Mouse (Mus musculus): Measurements from ENCODE around the gene Arhgap24. TPM values are rescaled to one million over a fixed set of nuclear protein-coding genes. Genes with fewer than 3 reads are reported as not detected.
A peak's percentile ranks its signal among the peaks of the same experiment; 100 is the strongest.
"Not testable (repeated sequence)": the region's sequence is repeated elsewhere in the genome, so short reads cannot be mapped to it uniquely, and the experiment has no call there.

Gene Arhgap24
- total RNA-seq, 2 experiments from 2014 or later = 5.9 to 6.1 TPM

DNA sequence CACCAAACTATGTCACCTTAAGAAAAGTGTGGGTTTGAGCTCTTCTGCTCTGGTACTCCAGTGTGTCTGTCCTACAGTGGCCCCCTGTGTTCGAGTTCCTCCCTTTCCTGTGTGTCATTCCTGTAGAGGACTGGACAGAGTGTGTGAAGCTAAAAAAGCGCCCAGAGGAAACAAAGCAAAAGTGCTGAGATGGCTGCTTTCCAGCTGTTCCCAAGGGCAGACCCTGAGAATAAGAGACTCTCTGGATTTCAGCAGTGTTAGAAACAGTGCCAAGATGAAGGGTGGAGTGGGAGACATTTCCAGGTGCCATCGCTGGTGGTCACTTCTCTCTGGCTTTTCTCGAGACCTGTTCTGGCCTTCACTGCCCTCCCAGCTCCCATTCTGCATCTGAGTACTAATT, 366.7 kb downstream of the Arhgap24 start:
- no peak for DNase-seq (ENCODE audit: extremely low spot score in 1 of 2, low spot score in 2 of 2)
- no peak overlapping the region; the same call in 1 of the 2 replicates for H3K27ac ChIP-seq
- no peak overlapping the region for H3K4me3 ChIP-seq
- no peak for TF ChIP-seq CTCF (IDR thresholded peaks at IDR 0.05)
- intact Hi-C loops (cut with DNase I) = no loop called here

GRCm38 (mm10) chr5:102851761-102852160, 370.6 kb downstream of the Arhgap24 start:
- no peak overlapping the region for H3K4me3 ChIP-seq
- intact Hi-C loops (cut with DNase I) = no loop called here
- DNase-seq (ENCODE audit: extremely low spot score in 1 of 2, low spot score in 2 of 2) = no peak
- no peak for TF ChIP-seq CTCF (IDR thresholded peaks at IDR 0.05)
- no peak overlapping the region for H3K27ac ChIP-seq

- H3K27ac ChIP-seq = no peak overlapping the region
- intact Hi-C loops (cut with DNase I) = no loop called here
- TF ChIP-seq CTCF (IDR thresholded peaks at IDR 0.05) = no peak
- no peak for DNase-seq (ENCODE audit: extremely low spot score in 1 of 2, low spot score in 2 of 2)
- H3K4me3 ChIP-seq = no peak overlapping the region
Observed at GRCm38 (mm10) chr5:102853750-102854149, 372.6 kb downstream of the Arhgap24 start.

DNA sequence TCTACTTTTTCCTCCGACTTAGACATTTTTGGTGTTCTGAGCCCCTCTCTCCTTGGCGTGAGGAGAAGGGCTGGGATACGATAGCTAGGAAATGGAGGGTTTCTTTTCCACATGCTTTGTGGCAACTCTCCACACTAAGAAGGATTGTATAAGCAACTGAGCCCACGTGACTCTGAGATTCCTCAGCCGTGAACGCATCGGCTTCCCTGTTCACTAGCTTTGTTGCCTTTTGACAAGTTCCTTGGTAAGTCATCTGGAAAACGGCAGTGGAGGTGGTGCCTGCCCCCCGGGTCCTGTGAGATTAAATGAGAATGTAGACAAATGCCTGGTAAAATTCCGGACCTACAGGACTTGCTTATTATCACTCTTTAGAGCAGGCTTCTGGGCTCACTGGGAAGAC, 374.6 kb downstream of the Arhgap24 start:
- TF ChIP-seq CTCF (IDR thresholded peaks at IDR 0.05) = no peak
- intact Hi-C loops (cut with DNase I) = no loop called here
- H3K27ac ChIP-seq = no peak overlapping the region
- DNase-seq (ENCODE audit: extremely low spot score in 1 of 2, low spot score in 2 of 2) = no peak
- H3K4me3 ChIP-seq = no peak overlapping the region

GRCm38 (mm10) chr5:102858047-102858446, 376.9 kb downstream of the Arhgap24 start:
- Histone ChIP-seq H3K4me3 (no peak overlapping the region), H3K27ac (no peak overlapping the region)
- no peak for TF ChIP-seq CTCF (IDR thresholded peaks at IDR 0.05)
- intact Hi-C loops (cut with DNase I) = no loop called here
- no peak for DNase-seq (ENCODE audit: extremely low spot score in 1 of 2, low spot score in 2 of 2)

DNA sequence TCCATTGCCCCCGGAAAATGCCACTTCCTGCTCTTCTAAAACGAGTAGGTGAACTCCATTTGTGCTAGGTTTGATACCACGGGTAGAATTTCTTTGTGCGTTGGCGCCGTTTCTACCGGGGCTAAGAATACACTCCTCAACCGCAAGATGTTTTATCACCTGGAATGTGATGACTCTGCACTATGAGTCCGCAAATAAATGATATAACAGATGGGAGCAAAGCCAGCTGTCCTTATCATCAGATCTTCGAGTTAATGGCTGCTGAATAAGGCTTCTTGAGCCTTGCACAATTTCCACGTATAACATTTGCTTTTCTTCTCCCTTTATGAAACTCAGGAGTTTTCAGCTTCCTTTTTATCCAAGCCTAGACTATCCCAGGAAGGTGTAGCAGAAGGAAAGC, 378.6 kb downstream of the Arhgap24 start:
- intact Hi-C loops (cut with DNase I) = no loop called here
- no peak overlapping the region for H3K4me3 ChIP-seq
- TF ChIP-seq CTCF (IDR thresholded peaks at IDR 0.05) = no peak
- DNase-seq (ENCODE audit: extremely low spot score in 1 of 2, low spot score in 2 of 2) = no peak
- H3K27ac ChIP-seq = no peak overlapping the region

DNA sequence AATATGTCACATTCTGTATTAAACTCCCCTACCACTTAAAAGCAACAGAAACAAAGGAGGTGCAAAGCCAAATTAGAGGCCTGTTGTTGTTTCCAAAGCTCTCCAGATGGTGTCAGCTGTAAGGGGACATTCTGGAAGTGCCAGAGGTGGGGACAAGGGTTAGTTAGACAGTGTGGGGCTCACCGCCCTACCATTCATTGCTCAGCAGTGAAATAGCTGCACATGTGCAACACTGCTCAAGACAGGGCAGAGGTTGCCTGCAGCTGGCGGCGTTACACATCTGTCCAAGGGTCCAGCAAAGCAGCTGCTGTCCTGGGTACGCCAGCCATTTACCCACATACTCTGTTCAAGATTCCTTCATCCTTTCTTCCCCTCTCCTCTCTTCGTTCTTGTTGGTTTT, 387.0 kb downstream of the Arhgap24 start:
- TF ChIP-seq CTCF (IDR thresholded peaks at IDR 0.05) = no peak
- DNase-seq (ENCODE audit: extremely low spot score in 1 of 2, low spot score in 2 of 2) = no peak
- intact Hi-C loops (cut with DNase I) = no loop called here
- Histone ChIP-seq H3K27ac (no peak overlapping the region), H3K4me3 (no peak overlapping the region)

GRCm38 (mm10) chr5:102872996-102873395, 391.8 kb downstream of the Arhgap24 start:
- H3K4me3 ChIP-seq; DNase-seq (ENCODE audit: extremely low spot score in 1 of 2, low spot score in 2 of 2); intact Hi-C loops (cut with DNase I); H3K27ac ChIP-seq: not testable (repeated sequence)

- H3K27ac ChIP-seq = no peak overlapping the region
- DNase-seq (ENCODE audit: extremely low spot score in 1 of 2, low spot score in 2 of 2) = peak; percentile 55 to 57
- peak; percentile 85 for TF ChIP-seq CTCF (IDR thresholded peaks at IDR 0.05)
- H3K4me3 ChIP-seq = peak overlapping the region; percentile 41
- intact Hi-C loops (cut with DNase I) = loop anchor here (2.0 kb wide), 3 partner anchors 172 to 726 kb away; no protein-coding TSS in a partner anchor
Observed at GRCm38 (mm10) chr5:102874605-102875298, 393.6 kb downstream of the Arhgap24 start.

- intact Hi-C loops (cut with DNase I) = loop anchor here (2.0 kb wide), 3 partner anchors 173 to 727 kb away; no protein-coding TSS in a partner anchor
- no peak for DNase-seq (ENCODE audit: extremely low spot score in 1 of 2, low spot score in 2 of 2)
- Histone ChIP-seq H3K27ac (no peak overlapping the region), H3K4me3 (no peak overlapping the region; the same call in 1 of the 2 replicates)
- no peak for TF ChIP-seq CTCF (IDR thresholded peaks at IDR 0.05)
Observed at GRCm38 (mm10) chr5:102875628-102876027, 394.4 kb downstream of the Arhgap24 start.

DNA sequence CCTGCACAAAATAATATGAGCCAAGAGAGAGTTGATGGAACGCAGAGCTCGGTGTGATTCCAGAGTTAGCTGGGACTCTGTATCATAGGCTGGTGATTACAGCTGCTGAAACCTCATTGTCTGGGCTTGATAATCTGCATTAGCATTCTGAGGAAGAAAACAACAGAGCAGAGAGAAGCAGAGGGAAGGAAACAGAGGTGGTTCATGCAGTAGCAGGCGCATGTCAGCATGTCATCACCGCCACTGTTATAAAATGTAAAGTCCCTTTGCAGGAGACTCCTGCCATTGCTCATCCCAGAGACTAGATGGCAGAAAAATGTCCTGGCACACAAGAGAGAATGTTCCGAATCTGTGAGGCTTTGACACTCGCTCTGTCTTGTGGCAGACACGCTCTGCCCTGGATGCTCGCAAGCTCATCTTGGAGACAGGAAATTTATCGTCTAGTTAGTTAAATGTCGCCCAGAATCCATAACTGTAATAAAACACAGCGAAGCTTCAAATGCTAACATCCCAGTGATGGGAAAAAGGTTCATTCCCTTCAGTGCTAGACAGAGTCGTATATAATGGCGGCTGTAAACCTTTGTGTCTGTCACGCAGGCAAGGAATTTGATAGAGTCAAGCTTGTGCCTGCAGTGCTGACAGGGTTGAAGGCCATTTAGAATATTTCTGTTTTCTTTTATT, 407.4 kb downstream of the Arhgap24 start:
- DNase-seq (ENCODE audit: extremely low spot score in 1 of 2, low spot score in 2 of 2) = no peak
- Histone ChIP-seq H3K4me3 (no peak overlapping the region), H3K27ac (no peak overlapping the region)
- intact Hi-C loops (cut with DNase I) = no loop called here
- no peak for TF ChIP-seq CTCF (IDR thresholded peaks at IDR 0.05)

GRCm38 (mm10) chr5:102889163-102889488, 407.9 kb downstream of the Arhgap24 start:
- H3K4me3 ChIP-seq = no peak overlapping the region
- intact Hi-C loops (cut with DNase I) = no loop called here
- TF ChIP-seq CTCF (IDR thresholded peaks at IDR 0.05) = no peak
- no peak for DNase-seq (ENCODE audit: extremely low spot score in 1 of 2, low spot score in 2 of 2)
- no peak overlapping the region for H3K27ac ChIP-seq

DNA sequence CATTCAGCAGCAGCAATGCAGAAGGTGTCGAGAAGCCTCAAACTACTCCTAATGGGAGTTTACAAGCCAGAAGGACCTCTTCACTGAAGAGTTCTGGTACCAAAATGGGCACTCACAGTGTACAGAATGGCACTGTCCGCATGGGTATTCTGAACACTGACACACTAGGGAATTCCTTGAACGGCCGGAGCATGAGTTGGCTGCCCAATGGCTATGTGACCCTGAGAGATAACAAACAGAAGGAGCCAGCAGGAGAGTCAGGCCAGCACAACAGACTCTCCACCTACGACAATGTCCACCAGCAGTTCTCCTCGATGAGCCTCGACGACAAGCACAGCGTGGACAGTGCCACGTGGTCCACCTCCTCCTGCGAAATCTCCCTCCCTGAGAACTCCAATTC, 411.0 kb downstream of the Arhgap24 start:
- no peak for DNase-seq (ENCODE audit: extremely low spot score in 1 of 2, low spot score in 2 of 2)
- TF ChIP-seq CTCF (IDR thresholded peaks at IDR 0.05) = no peak
- intact Hi-C loops (cut with DNase I) = no loop called here
- no peak overlapping the region for H3K27ac ChIP-seq
- H3K4me3 ChIP-seq = no peak overlapping the region
